Mouse (Mus musculus): ENCODE measurements around the gene Adamts8. TPM values are rescaled to one million over a fixed set of nuclear protein-coding genes. Genes with fewer than 3 reads are reported as not detected.

The Adamts8 gene
- polyA plus RNA-seq, 1 experiment from 2014 or later, result 3.8 TPM

DNA sequence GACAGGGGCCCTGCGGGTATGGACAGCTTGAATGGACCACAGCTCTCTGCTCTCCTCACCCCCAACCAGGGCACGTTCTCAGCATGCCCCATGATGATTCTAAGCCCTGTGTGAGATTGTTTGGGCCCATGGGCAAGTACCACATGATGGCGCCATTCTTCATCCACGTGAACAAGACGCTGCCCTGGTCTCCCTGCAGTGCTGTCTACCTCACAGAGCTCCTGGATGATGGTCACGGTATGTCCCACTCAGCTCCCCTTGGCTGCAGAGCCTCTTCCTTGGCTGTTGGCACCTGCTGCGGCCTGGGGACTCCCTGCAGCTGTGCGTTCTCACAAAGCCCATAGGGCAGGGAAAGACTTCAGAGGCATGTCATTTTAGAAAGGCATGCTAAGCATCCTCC is 10.9 kb downstream of the Adamts8 start:
- Histone ChIP-seq H3K9ac (ENCODE audit: low read length) (no peak overlapping the region), H3K27me3 (ENCODE audit: control insufficient read depth, insufficient read depth, low read depth, low read length) (0 out of 2 replicates have a peak, but pooled peaks cover 2% of the 10 kb centered on the region), H3K4me2 (ENCODE audit: low read depth, low read length) (no peak overlapping the region), H3K4me1 (replicated peaks; ENCODE audit: control insufficient read depth, insufficient read depth, low read length) (peaks cover 12% of the 10 kb centered on the region), H3K27ac (ENCODE audit: low read length) (no peak overlapping the region), H3K9me3 (ENCODE audit: control insufficient read depth, low read length) (no peaks in the 10 kb centered on the region), H3K4me3 (ENCODE audit: low read length) (no peak overlapping the region), H3K36me3 (ENCODE audit: control insufficient read depth, insufficient read depth, low read length) (no peaks in the 10 kb centered on the region)
- WGBS, result 45% methylated on average over 8 of the region's 8 CpGs
- ATAC-seq (ENCODE audit: low read depth), result no peak

DNA sequence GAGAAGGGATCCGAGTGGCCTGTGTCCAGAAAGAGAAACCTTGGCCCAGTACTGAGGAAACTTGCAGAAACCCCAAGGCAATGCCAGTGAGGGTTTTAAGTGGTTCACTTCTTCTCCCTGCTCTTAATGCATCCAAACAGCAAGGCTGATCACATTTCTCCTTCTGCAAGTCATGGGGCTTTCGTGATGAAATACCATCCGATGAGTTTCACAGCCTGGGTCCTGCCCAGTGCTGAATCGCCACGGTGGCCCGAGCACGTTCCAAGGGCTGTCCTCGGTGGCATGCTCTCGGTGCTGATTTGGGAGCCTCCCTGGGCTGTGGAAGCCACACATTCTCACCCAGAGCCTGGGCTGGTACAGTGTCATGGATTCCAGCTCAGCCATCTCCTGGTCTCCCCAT is 12.9 kb downstream of the Adamts8 start:
- H3K4me1 ChIP-seq (replicated peaks; ENCODE audit: control insufficient read depth, insufficient read depth, low read length), result peaks cover 4% of the 10 kb centered on the region
- no peak overlapping the region for H3K4me2 ChIP-seq (ENCODE audit: low read depth, low read length)
- no peak overlapping the region for H3K4me3 ChIP-seq (ENCODE audit: low read length)
- no peaks in the 10 kb centered on the region for H3K36me3 ChIP-seq (ENCODE audit: control insufficient read depth, insufficient read depth, low read length)
- H3K27ac ChIP-seq (ENCODE audit: low read length), result no peak overlapping the region
- no peak for ATAC-seq (ENCODE audit: low read depth)
- no peaks in the 10 kb centered on the region for H3K9me3 ChIP-seq (ENCODE audit: control insufficient read depth, low read length)
- 0 out of 2 replicates have a peak, but pooled peaks cover 2% of the 10 kb centered on the region for H3K27me3 ChIP-seq (ENCODE audit: control insufficient read depth, insufficient read depth, low read depth, low read length)
- WGBS, result 85% methylated on average over 9 of the region's 9 CpGs
- no peak overlapping the region for H3K9ac ChIP-seq (ENCODE audit: low read length)

DNA sequence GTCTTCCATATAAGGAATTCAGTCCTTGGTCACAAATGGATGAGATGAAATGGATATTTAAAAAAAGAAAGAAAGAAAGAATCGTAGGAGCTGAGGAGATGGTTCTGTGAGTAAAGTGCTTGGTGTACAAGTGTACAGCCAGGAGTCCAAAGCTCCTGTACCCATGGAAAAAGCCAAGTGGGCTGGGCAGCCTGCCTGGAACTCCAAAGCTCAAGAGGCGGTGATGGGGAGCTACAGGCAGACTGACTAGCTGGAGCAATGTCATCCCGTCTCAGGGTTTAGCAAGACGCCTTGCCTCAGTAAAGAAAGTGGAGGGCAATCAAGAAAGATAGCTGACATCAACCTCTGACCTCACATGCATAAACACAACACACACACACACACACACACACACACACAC is 21.4 kb downstream of the Adamts8 start:
- ATAC-seq (ENCODE audit: low read depth), result no peak
- Histone ChIP-seq H3K27ac (ENCODE audit: low read length) (no peak overlapping the region), H3K4me3 (ENCODE audit: low read length) (no peak overlapping the region), H3K36me3 (ENCODE audit: control insufficient read depth, insufficient read depth, low read length) (no peaks in the 10 kb centered on the region), H3K4me1 (replicated peaks; ENCODE audit: control insufficient read depth, insufficient read depth, low read length) (no peaks in the 10 kb centered on the region; the same call in 1 of the 2 replicates), H3K27me3 (ENCODE audit: control insufficient read depth, insufficient read depth, low read depth, low read length) (no peaks in the 10 kb centered on the region), H3K9ac (ENCODE audit: low read length) (no peak overlapping the region), H3K9me3 (ENCODE audit: control insufficient read depth, low read length) (no peaks in the 10 kb centered on the region), H3K4me2 (ENCODE audit: low read depth, low read length) (no peak overlapping the region)
- WGBS, result 62% methylated on average over 4 of the region's 4 CpGs

DNA sequence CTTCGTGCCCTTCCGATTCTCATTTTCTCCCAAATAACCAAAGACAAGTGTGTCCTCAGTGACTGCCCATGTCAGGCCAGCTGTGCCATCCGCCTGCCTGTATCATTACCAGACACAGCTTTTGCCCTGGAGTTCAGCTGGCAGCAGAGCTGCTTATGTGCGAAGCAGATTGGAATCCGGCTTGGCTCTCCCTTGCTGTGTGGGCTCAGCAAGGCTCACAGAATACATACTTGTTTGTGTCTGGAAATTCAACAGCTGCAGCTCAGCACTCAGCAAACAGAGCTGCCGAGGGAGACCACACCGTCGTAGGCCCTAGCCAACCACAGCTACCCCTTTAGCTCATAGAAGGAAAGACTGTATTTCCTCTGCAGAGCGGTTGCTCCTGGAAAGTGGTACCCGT is 22.3 kb downstream of the Adamts8 start:
- H3K27ac ChIP-seq (ENCODE audit: low read length), result peak overlapping the region; percentile 5
- WGBS, result 54% methylated on average over 10 of the region's 10 CpGs

DNA sequence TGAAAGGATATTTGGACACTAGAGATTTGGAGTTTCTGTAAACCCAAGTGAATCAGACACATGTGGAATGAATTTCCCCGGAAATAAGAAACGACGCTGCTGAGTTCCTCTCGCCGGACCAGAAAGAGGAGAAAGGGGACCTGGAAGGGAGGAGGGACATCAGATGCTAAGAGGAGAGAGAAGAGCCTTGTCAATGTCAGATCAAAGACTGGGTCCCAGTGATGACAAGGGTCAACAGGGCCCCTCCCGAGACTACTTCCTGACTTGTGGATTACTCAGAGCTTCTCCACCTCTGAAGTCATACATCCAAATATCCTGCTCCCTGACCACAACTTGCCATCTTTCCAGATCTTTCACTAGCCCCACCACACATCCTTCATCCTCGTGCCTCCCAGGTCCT is 24.5 kb downstream of the Adamts8 start:
- H3K9ac ChIP-seq (ENCODE audit: low read length), result no peak overlapping the region
- no peaks in the 10 kb centered on the region for H3K36me3 ChIP-seq (ENCODE audit: control insufficient read depth, insufficient read depth, low read length)
- H3K27ac ChIP-seq (ENCODE audit: low read length), result no peak overlapping the region
- no peak overlapping the region for H3K4me2 ChIP-seq (ENCODE audit: low read depth, low read length)
- H3K9me3 ChIP-seq (ENCODE audit: control insufficient read depth, low read length), result no peaks in the 10 kb centered on the region
- H3K4me3 ChIP-seq (ENCODE audit: low read length), result no peak overlapping the region
- 38% methylated on average over 7 of the region's 7 CpGs for WGBS
- no peak for ATAC-seq (ENCODE audit: low read depth)
- no peaks in the 10 kb centered on the region; the same call in 1 of the 2 replicates for H3K4me1 ChIP-seq (replicated peaks; ENCODE audit: control insufficient read depth, insufficient read depth, low read length)
- H3K27me3 ChIP-seq (ENCODE audit: control insufficient read depth, insufficient read depth, low read depth, low read length), result no peaks in the 10 kb centered on the region

More for the DNA sequence above, 22.3 kb downstream of the Adamts8 start:
- Histone ChIP-seq H3K4me2 (ENCODE audit: low read depth, low read length) (no peak overlapping the region), H3K9me3 (ENCODE audit: control insufficient read depth, low read length) (no peaks in the 10 kb centered on the region), H3K4me1 (replicated peaks; ENCODE audit: control insufficient read depth, insufficient read depth, low read length) (no peaks in the 10 kb centered on the region; the same call in 1 of the 2 replicates), H3K9ac (ENCODE audit: low read length) (no peak overlapping the region), H3K36me3 (ENCODE audit: control insufficient read depth, insufficient read depth, low read length) (no peaks in the 10 kb centered on the region), H3K4me3 (ENCODE audit: low read length) (no peak overlapping the region), H3K27me3 (ENCODE audit: control insufficient read depth, insufficient read depth, low read depth, low read length) (no peaks in the 10 kb centered on the region)
- ATAC-seq (ENCODE audit: low read depth), result peak; percentile 89

DNA sequence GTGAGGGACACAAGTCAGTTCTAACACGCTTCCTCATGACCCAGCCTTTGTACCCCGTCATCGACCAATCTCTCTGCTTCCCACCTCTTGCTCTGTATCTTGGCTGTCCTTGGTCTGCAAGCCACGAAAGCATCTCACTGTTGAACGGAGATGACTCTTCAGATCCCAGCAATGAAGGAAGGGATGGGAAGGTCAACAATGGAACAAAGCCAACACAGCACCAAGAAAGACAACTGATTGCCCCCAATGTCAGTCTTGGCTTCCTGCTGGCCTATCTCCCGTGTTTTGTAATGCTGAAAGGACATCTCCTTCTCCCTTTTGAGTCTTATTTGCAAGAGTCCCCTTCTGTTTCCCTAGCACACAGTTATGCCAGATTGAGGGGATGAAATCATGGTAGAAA is 25.8 kb downstream of the Adamts8 start:
- Histone ChIP-seq H3K9ac (ENCODE audit: low read length) (no peak overlapping the region), H3K36me3 (ENCODE audit: control insufficient read depth, insufficient read depth, low read length) (no peaks in the 10 kb centered on the region), H3K27ac (ENCODE audit: low read length) (no peak overlapping the region), H3K9me3 (ENCODE audit: control insufficient read depth, low read length) (no peaks in the 10 kb centered on the region), H3K4me1 (replicated peaks; ENCODE audit: control insufficient read depth, insufficient read depth, low read length) (no peaks in the 10 kb centered on the region; the same call in 1 of the 2 replicates), H3K27me3 (ENCODE audit: control insufficient read depth, insufficient read depth, low read depth, low read length) (no peaks in the 10 kb centered on the region), H3K4me3 (ENCODE audit: low read length) (no peak overlapping the region), H3K4me2 (ENCODE audit: low read depth, low read length) (no peak overlapping the region)
- 75% methylated on average over 6 of the region's 6 CpGs for WGBS
- no peak for ATAC-seq (ENCODE audit: low read depth)

DNA sequence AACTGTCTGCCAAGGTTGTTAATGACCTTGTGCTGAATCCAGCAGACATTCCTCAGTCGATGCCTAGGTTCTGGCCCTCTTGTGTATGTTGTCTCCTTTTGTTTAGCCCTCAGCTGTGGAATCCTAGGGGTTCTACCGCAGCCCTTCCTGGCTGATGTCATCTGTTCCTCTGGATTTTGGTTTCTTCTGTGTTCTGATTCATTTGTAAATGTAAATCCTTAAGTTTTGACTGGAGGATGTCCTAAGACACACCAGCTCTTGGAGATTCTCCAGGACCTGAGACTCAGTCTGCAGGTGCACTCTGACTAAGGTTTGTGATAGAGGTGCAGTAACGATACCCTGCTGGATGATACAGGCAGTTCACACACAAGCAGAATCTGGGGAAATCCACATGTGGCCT is 27.6 kb downstream of the Adamts8 start:
- H3K27ac ChIP-seq (ENCODE audit: low read length), result no peak overlapping the region
- H3K9ac ChIP-seq (ENCODE audit: low read length), result no peak overlapping the region
- WGBS, result 66% methylated on average over 3 of the region's 3 CpGs
- H3K4me2 ChIP-seq (ENCODE audit: low read depth, low read length), result no peak overlapping the region
- ATAC-seq (ENCODE audit: low read depth), result no peak
- H3K36me3 ChIP-seq (ENCODE audit: control insufficient read depth, insufficient read depth, low read length), result no peaks in the 10 kb centered on the region
- no peaks in the 10 kb centered on the region for H3K4me1 ChIP-seq (replicated peaks; ENCODE audit: control insufficient read depth, insufficient read depth, low read length)
- H3K4me3 ChIP-seq (ENCODE audit: low read length), result no peak overlapping the region
- H3K9me3 ChIP-seq (ENCODE audit: control insufficient read depth, low read length), result no peaks in the 10 kb centered on the region
- no peaks in the 10 kb centered on the region for H3K27me3 ChIP-seq (ENCODE audit: control insufficient read depth, insufficient read depth, low read depth, low read length)

DNA sequence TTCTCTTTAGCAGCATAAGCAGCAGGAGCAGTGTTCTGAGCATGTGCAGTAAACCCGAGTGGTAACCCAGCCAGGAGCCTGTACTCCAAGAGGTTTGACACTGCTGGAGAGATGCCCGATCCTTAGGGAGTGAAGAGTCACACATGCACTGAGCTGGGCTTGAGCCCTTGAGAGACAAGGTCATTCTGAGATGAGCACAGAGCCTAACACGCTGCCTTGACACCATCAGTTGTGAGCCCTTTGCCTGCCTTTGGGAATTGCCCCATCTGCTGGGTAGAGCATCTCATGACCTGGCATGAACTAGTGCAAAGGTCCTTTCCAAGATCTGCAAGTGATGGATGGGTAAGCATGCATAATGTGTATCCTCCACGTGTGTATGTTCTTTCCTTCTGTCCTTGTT is 29.6 kb downstream of the Adamts8 start:
- ATAC-seq (ENCODE audit: low read depth), result no peak
- 47% methylated on average over 4 of the region's 4 CpGs for WGBS
- Histone ChIP-seq H3K36me3 (ENCODE audit: control insufficient read depth, insufficient read depth, low read length) (no peaks in the 10 kb centered on the region), H3K27ac (ENCODE audit: low read length) (no peak overlapping the region), H3K9ac (ENCODE audit: low read length) (no peak overlapping the region), H3K4me1 (replicated peaks; ENCODE audit: control insufficient read depth, insufficient read depth, low read length) (no peaks in the 10 kb centered on the region), H3K27me3 (ENCODE audit: control insufficient read depth, insufficient read depth, low read depth, low read length) (no peaks in the 10 kb centered on the region), H3K9me3 (ENCODE audit: control insufficient read depth, low read length) (no peaks in the 10 kb centered on the region), H3K4me2 (ENCODE audit: low read depth, low read length) (no peak overlapping the region), H3K4me3 (ENCODE audit: low read length) (no peak overlapping the region)

DNA sequence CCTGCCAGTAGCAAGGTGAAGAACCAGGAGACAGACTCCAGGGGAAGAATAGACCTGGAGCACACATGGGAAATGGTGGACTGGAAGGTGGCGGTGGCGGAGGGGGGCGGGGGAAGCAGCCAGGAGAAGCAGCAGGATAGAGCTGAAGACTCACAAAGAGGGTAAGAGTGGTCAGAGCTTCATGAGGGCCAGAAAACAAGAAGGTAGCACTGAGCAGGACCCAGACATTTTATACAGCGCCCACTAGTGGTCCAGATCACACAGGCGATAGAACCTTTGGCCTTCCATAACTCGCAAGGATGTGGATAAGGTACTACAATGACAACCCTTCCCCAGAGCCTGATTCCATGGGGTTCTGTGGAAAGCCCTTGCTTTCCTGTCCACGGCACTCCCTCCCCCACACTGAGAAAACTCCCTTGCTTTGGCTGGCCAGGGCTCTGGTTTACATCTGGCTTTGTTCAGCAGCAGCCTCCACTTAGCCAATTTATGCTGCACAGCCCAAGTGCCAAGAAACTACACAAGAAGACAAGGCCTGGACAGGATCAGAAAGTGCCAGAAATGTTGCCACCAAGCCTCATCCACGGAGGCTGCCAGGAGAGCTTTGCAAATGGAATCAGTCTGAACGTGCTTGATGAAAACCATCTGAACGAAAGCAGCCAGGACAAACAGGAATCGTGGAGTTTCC is 34.1 kb downstream of the Adamts8 start:
- H3K9ac ChIP-seq (ENCODE audit: low read length), result no peak overlapping the region
- ATAC-seq (ENCODE audit: low read depth), result peak; percentile 87
- H3K36me3 ChIP-seq (ENCODE audit: control insufficient read depth, insufficient read depth, low read length), result no peaks in the 10 kb centered on the region
- H3K4me2 ChIP-seq (ENCODE audit: low read depth, low read length), result no peak overlapping the region
- peak overlapping the region; percentile 33 for H3K27ac ChIP-seq (ENCODE audit: low read length)
- no peaks in the 10 kb centered on the region for H3K27me3 ChIP-seq (ENCODE audit: control insufficient read depth, insufficient read depth, low read depth, low read length)
- no peaks in the 10 kb centered on the region for H3K9me3 ChIP-seq (ENCODE audit: control insufficient read depth, low read length)
- WGBS, result 55% methylated on average over 11 of the region's 11 CpGs
- H3K4me1 ChIP-seq (replicated peaks; ENCODE audit: control insufficient read depth, insufficient read depth, low read length), result no peaks in the 10 kb centered on the region
- H3K4me3 ChIP-seq (ENCODE audit: low read length), result no peak overlapping the region

Measured in lung, embryonic 16.5 days (tissue).